In genomic region chr2:46521147-46521965, GRCm38 (mm10) we compare ENCODE assay signal across 14 mouse cellular contexts.
DNase-seq lines count a peak whose midpoint lies in the region; ATAC-seq and TF ChIP-seq lines count a peak whose summit lies in the region.
"Had no signal": no experiment of that assay in that cellular context is flagged by ENCODE, and none has a peak within 500 bp of the region (broad histone marks: within the 10 kb centered on the region; RNA-seq: fewer than 3 reads in every experiment).

No protein-coding gene starts in this region.

- ATAC-seq in intestine, embryonic 15.5 days, result peak; percentile 55
- ATAC-seq in intestine, postnatal 0 days, result no peak
- ATAC-seq in stomach, embryonic 14.5 days (ENCODE audit: insufficient number of reproducible peaks, insufficient read depth, low FRiP score, low read depth), result no peak
- ATAC-seq in stomach, postnatal 0 days (ENCODE audit: low FRiP score, low TSS enrichment), result no peak
- peak; percentile 79 for ATAC-seq in stomach, embryonic 16.5 days (ENCODE audit: insufficient read depth, low FRiP score)
- ATAC-seq in megakaryocyte progenitor cell, adult 5-6 weeks (replicated peaks; ENCODE audit: poor library complexity), result no peak
- ATAC-seq: forebrain, embryonic 16.5 days had no signal

- 42% methylated on average over 5 of the region's 5 CpGs for WGBS in intestine, embryonic 15.5 days
- 59% methylated on average over 5 of the region's 5 CpGs for WGBS in intestine, postnatal 0 days
- 31% methylated on average over 5 of the region's 5 CpGs for WGBS in stomach, embryonic 14.5 days
- 43% methylated on average over 5 of the region's 5 CpGs for WGBS in stomach, postnatal 0 days
- WGBS in stomach, embryonic 16.5 days, result 44% methylated on average over 5 of the region's 5 CpGs

- peak; percentile 2 for DNase-seq in adrenal gland, postnatal 10 days
- no peak for DNase-seq in adrenal gland, postnatal 14 days
- no peak for DNase-seq in stomach, postnatal 0 days (ENCODE audit: low spot score)
- DNase-seq: cerebellum, adult 8-10 months had no signal

- no peaks in the 10 kb centered on the region for H3K27me3 ChIP-seq in intestine, embryonic 15.5 days (replicated peaks)
- H3K27me3 ChIP-seq in intestine, postnatal 0 days (replicated peaks; ENCODE audit: control insufficient read depth, insufficient read depth, low read length), result no peaks in the 10 kb centered on the region
- H3K27me3 ChIP-seq in stomach, embryonic 14.5 days (ENCODE audit: control insufficient read depth, insufficient read depth, low read length), result no peaks in the 10 kb centered on the region
- H3K27me3 ChIP-seq in stomach, postnatal 0 days (ENCODE audit: control insufficient read depth, insufficient read depth, low read length), result no peaks in the 10 kb centered on the region
- H3K27me3 ChIP-seq in stomach, embryonic 16.5 days (ENCODE audit: control insufficient read depth, insufficient read depth, low read length), result no peaks in the 10 kb centered on the region
- H3K27me3 ChIP-seq: embryonic facial prominence, embryonic 12.5 days; heart, embryonic 15.5 days had no signal

- H3K4me1 ChIP-seq in intestine, embryonic 15.5 days (replicated peaks), result no peaks in the 10 kb centered on the region
- no peaks in the 10 kb centered on the region for H3K4me1 ChIP-seq in intestine, postnatal 0 days (replicated peaks; ENCODE audit: control insufficient read depth, insufficient read depth, low read length)
- H3K4me1 ChIP-seq in stomach, embryonic 14.5 days (ENCODE audit: control insufficient read depth, insufficient read depth, low read length), result no peaks in the 10 kb centered on the region
- H3K4me1 ChIP-seq in stomach, postnatal 0 days (replicated peaks; ENCODE audit: control insufficient read depth, insufficient read depth), result no peaks in the 10 kb centered on the region
- 0 out of 2 replicates have a peak, but pooled peaks cover 4% of the 10 kb centered on the region for H3K4me1 ChIP-seq in stomach, embryonic 16.5 days (ENCODE audit: control insufficient read depth, insufficient read depth, low read length)
- H3K4me1 ChIP-seq: embryonic facial prominence, embryonic 12.5 days had no signal

- no peaks in the 10 kb centered on the region for H3K36me3 ChIP-seq in intestine, embryonic 15.5 days
- H3K36me3 ChIP-seq in intestine, postnatal 0 days (ENCODE audit: control insufficient read depth, insufficient read depth), result no peaks in the 10 kb centered on the region
- no peaks in the 10 kb centered on the region for H3K36me3 ChIP-seq in stomach, embryonic 14.5 days (ENCODE audit: control insufficient read depth, insufficient read depth, low read length)
- no peaks in the 10 kb centered on the region for H3K36me3 ChIP-seq in stomach, postnatal 0 days (ENCODE audit: control insufficient read depth, insufficient read depth, low read length)
- H3K36me3 ChIP-seq in stomach, embryonic 16.5 days (ENCODE audit: control insufficient read depth, insufficient read depth, low read length), result no peaks in the 10 kb centered on the region
- H3K36me3 ChIP-seq: embryonic facial prominence, embryonic 12.5 days; heart, embryonic 15.5 days had no signal

- no peak for TF ChIP-seq EP300 in stomach, postnatal 0 days (optimal IDR thresholded peaks at IDR 0.05)

- no peak for TF ChIP-seq CTCF in intestine, postnatal 0 days (IDR thresholded peaks at IDR 0.05; ENCODE audit: low read depth)
- no peak for TF ChIP-seq CTCF in stomach, postnatal 0 days (IDR thresholded peaks at IDR 0.05; ENCODE audit: low read depth)

- no peak overlapping the region for H3K9ac ChIP-seq in intestine, embryonic 15.5 days
- H3K9ac ChIP-seq in intestine, postnatal 0 days (ENCODE audit: low read depth, low read length), result no peak overlapping the region
- no peak overlapping the region for H3K9ac ChIP-seq in stomach, embryonic 14.5 days (replicated peaks; ENCODE audit: low read depth, low read length)
- H3K9ac ChIP-seq in stomach, postnatal 0 days (ENCODE audit: low read length), result no peak overlapping the region
- H3K9ac ChIP-seq in stomach, embryonic 16.5 days (ENCODE audit: low read length), result no peak overlapping the region
- H3K9ac ChIP-seq: embryonic facial prominence, embryonic 12.5 days; heart, embryonic 15.5 days had no signal

- H3K4me2 ChIP-seq in intestine, embryonic 15.5 days (replicated peaks), result no peak overlapping the region
- no peak overlapping the region for H3K4me2 ChIP-seq in intestine, postnatal 0 days (replicated peaks; ENCODE audit: low read depth)
- H3K4me2 ChIP-seq in stomach, embryonic 14.5 days (replicated peaks; ENCODE audit: low read depth, low read length), result no peak overlapping the region
- no peak overlapping the region for H3K4me2 ChIP-seq in stomach, postnatal 0 days (replicated peaks; ENCODE audit: low read depth)
- H3K4me2 ChIP-seq in stomach, embryonic 16.5 days (ENCODE audit: low read depth, low read length), result no peak overlapping the region
- H3K4me2 ChIP-seq: embryonic facial prominence, embryonic 12.5 days; heart, embryonic 15.5 days had no signal

- H3K9me3 ChIP-seq in intestine, embryonic 15.5 days, result no peaks in the 10 kb centered on the region
- no peaks in the 10 kb centered on the region for H3K9me3 ChIP-seq in intestine, postnatal 0 days (ENCODE audit: control insufficient read depth)
- no peaks in the 10 kb centered on the region for H3K9me3 ChIP-seq in stomach, embryonic 14.5 days (ENCODE audit: control insufficient read depth, low read depth, low read length)
- no peaks in the 10 kb centered on the region for H3K9me3 ChIP-seq in stomach, postnatal 0 days (ENCODE audit: control insufficient read depth, low read length)
- H3K9me3 ChIP-seq in stomach, embryonic 16.5 days (replicated peaks; ENCODE audit: control insufficient read depth, low read length), result no peaks in the 10 kb centered on the region
- H3K9me3 ChIP-seq: embryonic facial prominence, embryonic 12.5 days; heart, embryonic 15.5 days had no signal

- H3K27ac ChIP-seq in intestine, embryonic 15.5 days, result no peak overlapping the region
- no peak overlapping the region for H3K27ac ChIP-seq in intestine, postnatal 0 days (ENCODE audit: low read depth, low read length)
- peak overlapping the region; percentile 16; the same call in 1 of the 2 replicates for H3K27ac ChIP-seq in stomach, embryonic 14.5 days (ENCODE audit: low read length)
- H3K27ac ChIP-seq in stomach, postnatal 0 days (replicated peaks), result no peak overlapping the region
- H3K27ac ChIP-seq in stomach, embryonic 16.5 days (ENCODE audit: low read length), result peak overlapping the region; percentile 57
- H3K27ac ChIP-seq: embryonic facial prominence, embryonic 12.5 days; heart, embryonic 15.5 days; left cerebral cortex, adult 2 months; macrophage had no signal

- H3K4me3 ChIP-seq in intestine, embryonic 15.5 days (replicated peaks), result no peak overlapping the region
- H3K4me3 ChIP-seq in intestine, postnatal 0 days (ENCODE audit: low read depth, low read length), result no peak overlapping the region
- H3K4me3 ChIP-seq in stomach, embryonic 14.5 days (ENCODE audit: low read depth, low read length), result no peak overlapping the region
- H3K4me3 ChIP-seq in stomach, postnatal 0 days (ENCODE audit: low read depth, low read length), result no peak overlapping the region
- no peak overlapping the region for H3K4me3 ChIP-seq in stomach, embryonic 16.5 days (replicated peaks; ENCODE audit: low read length)
- H3K4me3 ChIP-seq: embryonic facial prominence, embryonic 12.5 days; heart, embryonic 15.5 days; left cerebral cortex, adult 2 months had no signal

Comparison
In these comparisons a context has a peak if more than half of its experiments do, and no peak if none do; other contexts are left out.
1. ATAC-seq: peak in intestine, embryonic 15.5 days (single experiment) and stomach, embryonic 16.5 days (single experiment); none in intestine, postnatal 0 days (single experiment), stomach, embryonic 14.5 days (single experiment), stomach, postnatal 0 days (single experiment) and megakaryocyte progenitor cell, adult 5-6 weeks (single experiment).
2. H3K27ac ChIP-seq: peak in stomach, embryonic 14.5 days (single experiment) and stomach, embryonic 16.5 days (single experiment); none in intestine, embryonic 15.5 days (single experiment), intestine, postnatal 0 days (single experiment) and stomach, postnatal 0 days (single experiment).